10 mouse cellular contexts compared by ENCODE assay signal in genomic region chr14:28283319-28284095, GRCm38 (mm10).
DNase-seq lines count a peak whose midpoint lies in the region.
"Had no signal": no experiment of that assay in that cellular context is flagged by ENCODE, and none has a peak within 500 bp of the region (broad histone marks: within the 10 kb centered on the region; RNA-seq: fewer than 3 reads in every experiment).

No protein-coding gene starts in this region.

- peak; percentile 32 for DNase-seq in gastrocnemius, postnatal 25 days
- DNase-seq in gastrocnemius, adult 8-10 months (ENCODE audit: low spot score in 2 of 2), result no peak
- peak; percentile 39 to 46 for DNase-seq in lung, adult 18-20 months
- DNase-seq in lung, postnatal 4 days, result no peak
- DNase-seq in adrenal gland, postnatal 36 days, result peak; percentile 43 to 67
- DNase-seq in lung, postnatal 14 days, result peak; percentile 28
- no peak for DNase-seq in left cerebral cortex, adult 8-10 months (ENCODE audit: low spot score in 2 of 2)
- no peak for DNase-seq in thymus, postnatal 0 days (ENCODE audit: low spot score)
- DNase-seq: cerebellum, adult 9-11 months; right cerebral cortex, postnatal 14 days had no signal

Comparison
In these comparisons a context has a peak if more than half of its experiments do, and no peak if none do; other contexts are left out.
1. DNase-seq: peak in gastrocnemius, postnatal 25 days (single experiment), lung, adult 18-20 months (2 of 2), adrenal gland, postnatal 36 days (2 of 2) and lung, postnatal 14 days (single experiment); none in gastrocnemius, adult 8-10 months (0 of 2), lung, postnatal 4 days (0 of 2), left cerebral cortex, adult 8-10 months (0 of 2) and thymus, postnatal 0 days (single experiment).